Mouse (Mus musculus) common myeloid progenitor, adult 5-6 weeks (primary cell): ENCODE measurements around the gene Tmem30b. TPM values are rescaled to one million over a fixed set of nuclear protein-coding genes. Genes with fewer than 3 reads are reported as not detected.
A peak's percentile ranks its signal among the peaks of the same experiment; 100 is the strongest.
"Not testable (repeated sequence)": the region's sequence is repeated elsewhere in the genome, so short reads cannot be mapped to it uniquely, and the experiment has no call there.

Source experiments
- ATAC-seq: replicated peaks from 2 replicates; pipeline ENCODE4 v1.8.0; 2016; ENCODE audit warnings: low read depth, mild to moderate bottlenecking, moderate TSS enrichment, inconsistent platforms; ENCODE audit not compliant: poor library complexity, severe bottlenecking
- total RNA-seq: library from RNA; stranded (forward); fragments of 200-1000, 187-1606 nt; gene quantifications from 2 replicates; pipeline ENCODE4 v1.2.3, GENCODE M21; 2017

Tmem30b gene
- total RNA-seq, 1 experiment from 2014 or later = 0.46 TPM

DNA sequence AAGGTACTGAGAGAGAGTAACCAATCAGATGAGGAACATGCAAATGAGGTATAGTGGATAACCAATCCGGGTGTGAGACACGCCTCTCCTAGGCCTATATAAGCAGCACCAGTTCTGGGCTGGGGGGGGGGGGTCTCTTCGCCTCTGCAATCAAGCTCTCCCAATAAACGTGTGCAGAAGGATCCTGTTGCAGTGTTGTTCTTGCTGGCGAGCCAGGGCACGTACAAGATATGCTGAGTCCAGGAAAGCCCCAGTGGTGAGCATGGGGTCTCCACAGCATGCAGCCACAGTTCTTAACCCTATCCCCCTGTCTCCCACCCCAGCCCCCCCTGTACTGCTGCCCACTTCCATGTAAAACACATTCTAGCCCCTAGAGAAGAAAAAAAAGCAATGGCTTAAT lies 16.9 kb upstream of the Tmem30b start:
- ATAC-seq = not testable (repeated sequence)

DNA sequence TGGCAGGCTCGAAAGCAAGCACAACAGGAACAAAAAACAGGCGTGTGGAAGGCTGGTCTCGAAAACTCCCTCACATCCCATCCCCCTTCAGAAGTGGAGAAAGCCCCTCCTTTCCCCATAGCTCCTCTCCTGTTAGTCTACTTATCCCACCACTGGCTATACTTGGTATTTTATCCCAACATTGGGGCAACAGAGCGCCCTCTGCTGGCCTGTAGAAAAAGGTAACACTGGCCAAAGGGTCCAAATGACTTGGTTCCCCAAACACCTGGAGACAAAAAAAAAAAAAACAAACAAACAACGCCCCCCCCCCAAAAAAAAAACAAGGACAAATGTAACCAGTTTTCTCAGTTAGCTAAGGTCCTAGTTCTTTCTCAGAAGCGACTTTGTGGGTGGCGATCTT lies 13.9 kb upstream of the Tmem30b start:
- ATAC-seq = peak; percentile 60

DNA sequence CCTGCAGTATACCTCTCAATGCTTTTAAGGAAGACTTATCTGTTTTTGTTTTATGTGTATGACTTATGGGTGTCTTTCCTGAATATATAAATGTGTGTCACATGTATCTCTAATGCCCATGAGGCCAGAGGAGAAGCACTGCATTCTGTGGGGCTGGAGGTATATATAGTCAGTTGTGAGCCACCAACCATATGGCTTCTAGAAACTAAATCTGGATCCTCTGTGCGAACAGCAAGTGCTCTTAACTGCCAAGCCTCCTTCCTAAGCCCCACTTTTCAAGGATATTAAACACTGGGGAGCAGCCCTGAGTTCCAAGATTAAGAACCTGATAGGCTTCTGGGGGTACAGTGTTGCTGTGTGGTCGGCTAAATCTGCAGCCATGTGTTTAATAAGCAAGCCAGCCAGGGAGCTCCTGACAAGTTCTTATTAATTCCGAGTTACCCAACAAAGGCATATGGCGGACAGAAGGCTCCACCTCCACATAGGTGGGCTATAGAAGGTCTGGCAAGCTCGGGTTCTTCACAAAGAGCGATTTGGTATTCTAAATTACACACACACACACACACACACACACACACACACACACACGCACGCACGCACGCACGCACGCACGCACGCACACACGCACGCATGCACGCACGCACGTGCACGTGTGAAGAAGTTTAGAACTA lies 12.5 kb upstream of the Tmem30b start:
- ATAC-seq = no peak

DNA sequence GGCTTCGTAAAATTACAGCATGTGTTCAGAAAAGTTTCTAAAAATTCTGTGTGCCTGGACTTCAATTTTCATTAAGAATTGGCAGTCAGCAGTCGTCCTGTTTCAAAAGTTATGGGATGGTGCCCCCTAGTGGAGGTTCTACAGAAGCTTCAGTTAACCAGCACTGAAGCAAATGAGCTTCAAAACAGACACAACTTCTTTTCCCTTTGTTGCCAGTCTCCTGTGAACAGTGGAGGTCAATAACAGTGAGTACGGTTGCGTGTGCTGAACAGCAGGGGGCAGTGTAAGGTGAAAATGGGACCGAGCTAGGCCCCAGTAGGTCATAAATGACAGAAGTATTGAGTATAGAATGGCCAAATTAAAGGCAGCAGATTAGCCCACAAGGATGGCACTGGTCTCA lies 8.0 kb upstream of the Tmem30b start:
- peak; percentile 95 for ATAC-seq

DNA sequence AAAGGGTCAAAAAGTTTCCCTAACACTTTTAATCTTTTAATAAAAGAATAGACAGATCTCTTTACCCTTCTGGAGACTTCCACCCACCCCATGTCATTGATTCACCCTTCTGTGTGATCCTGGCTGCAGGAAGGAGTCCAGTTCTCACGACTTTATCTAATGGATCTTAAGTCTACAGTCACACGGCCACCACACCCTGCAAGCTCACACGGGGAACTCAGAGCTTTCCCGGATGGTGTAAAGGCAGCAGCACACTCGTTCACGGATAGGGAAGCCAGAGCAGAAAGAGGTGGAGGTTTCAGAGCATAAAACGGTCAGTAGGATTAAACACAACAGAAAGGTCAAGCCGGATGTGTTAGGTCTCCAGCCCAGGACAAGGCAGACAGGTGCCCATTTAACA lies 2.1 kb upstream of the Tmem30b start:
- no peak for ATAC-seq

DNA sequence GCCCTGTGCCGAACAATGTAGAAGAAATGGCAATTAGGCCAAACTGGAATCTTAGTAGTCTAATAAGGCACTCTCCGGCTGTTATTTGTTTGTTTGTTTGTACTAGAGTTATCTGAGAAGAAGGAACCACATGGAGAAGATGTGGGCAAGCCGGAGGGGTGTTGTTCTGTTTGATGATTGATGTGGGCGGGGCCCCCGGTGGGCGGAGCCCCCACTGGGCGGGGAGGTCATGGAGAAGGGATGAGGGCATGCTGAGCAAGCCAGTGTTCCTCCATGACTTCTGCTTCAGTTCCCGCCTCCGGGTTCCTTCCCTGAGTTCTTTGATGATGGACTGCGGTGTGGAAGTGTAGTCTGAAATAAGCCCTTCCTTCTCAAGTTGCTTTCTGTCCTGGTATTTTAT lies 1.5 kb upstream of the Tmem30b start:
- no peak for ATAC-seq

DNA sequence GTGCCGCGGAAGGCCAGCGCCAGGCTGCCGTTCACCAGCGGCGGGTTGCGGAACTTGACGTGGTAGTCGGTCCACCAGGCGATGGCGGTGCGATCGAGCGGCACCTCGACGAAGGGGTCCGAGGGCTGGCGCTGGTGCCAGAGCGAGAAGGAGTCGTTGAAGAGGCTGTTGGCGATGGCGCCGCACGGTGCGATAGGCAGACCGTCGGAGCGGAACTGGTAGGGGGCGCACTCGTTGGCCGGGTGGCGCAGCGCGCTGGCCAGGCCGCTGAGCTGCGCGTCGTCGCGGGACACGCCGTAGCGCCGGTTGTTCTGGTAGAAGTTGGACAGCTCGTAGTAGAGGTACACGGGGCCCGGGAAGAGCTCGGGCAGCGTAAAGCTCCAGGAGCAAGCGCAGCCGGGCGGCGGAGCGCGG lies 513 bp downstream of the Tmem30b start:
- ATAC-seq = peak; percentile 55

DNA sequence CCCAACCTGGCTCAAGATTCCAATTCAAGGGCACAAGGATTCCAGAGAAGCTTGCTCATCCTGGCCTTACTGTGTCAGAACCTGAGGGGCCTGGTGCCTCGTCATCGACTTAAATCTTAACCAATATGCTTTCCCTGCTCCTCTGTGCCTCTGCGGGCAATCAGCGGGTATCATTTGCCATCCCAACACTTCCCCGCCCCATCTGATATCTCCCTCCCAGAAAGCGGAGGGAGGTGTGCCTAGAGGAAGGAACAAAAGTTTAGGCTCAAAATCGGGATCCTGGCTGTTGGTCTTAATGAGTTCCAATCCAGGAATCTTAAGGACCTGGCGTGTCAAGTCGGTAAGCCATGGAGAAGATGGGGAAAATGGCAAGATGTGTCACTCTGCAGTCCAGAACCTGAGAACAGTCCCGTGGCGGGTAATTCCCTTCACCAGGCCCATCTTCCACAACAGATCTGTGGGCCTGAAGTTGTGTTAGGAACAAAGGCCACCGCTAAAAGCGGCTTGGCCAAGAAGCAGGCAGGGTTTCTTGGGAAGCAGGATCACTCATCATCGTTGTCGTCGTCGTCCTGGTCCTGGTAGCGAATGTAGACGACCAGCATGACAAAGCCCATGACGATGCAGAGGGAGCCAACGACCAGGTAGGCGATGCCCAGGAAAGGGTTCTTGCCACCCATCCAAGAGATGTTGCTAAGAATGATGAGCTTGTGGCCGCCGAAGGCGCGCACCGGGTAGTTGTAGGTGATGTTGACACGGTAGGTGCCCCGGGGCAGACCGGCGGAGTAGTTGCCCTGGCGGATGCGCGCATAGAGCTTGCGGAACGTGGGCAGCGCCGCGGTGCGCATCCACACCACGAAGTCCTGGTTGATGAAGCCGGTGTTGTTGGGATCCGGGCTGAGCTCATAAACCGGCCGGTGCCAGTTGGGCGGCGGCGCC lies 1.2 kb downstream of the Tmem30b start:
- peak; percentile 27; the same call in 1 of the 2 replicates for ATAC-seq

DNA sequence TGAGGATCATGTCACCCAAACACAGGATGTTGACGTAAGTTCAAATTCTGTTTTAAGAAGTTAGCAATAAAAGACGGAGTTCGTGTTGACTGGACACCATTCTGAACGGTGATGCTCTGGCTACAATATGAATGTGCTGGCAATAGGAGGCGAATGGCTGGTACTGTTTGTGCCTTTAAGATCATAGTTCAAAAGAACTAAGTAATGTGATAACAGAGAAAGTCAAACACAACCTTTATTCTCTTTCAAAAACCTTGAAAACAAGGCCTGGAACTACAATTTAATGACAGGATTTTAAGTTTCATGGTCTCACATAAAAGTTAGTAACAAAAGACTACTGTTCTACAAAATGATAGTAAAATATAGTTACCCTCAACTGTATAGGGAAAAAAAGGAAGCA lies 3.0 kb downstream of the Tmem30b start:
- ATAC-seq = no peak

DNA sequence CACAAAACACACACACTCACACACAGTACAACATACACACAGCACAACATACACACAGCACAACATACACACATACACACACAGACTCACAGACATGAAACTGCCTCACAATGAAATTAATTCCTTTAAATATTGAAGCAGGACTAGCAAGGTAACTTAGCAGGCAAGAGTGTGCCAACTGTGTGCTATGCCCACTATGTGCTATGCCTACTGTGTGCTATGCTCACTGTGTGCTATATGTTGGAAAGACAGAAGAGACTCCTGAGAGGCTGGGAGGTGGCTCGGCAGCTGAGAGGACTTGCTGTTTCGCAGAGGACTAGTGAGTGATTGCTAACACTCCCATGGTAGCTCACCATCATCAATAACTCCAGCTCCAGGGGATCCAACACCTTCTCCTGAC lies 5.8 kb downstream of the Tmem30b start:
- ATAC-seq = no peak

DNA sequence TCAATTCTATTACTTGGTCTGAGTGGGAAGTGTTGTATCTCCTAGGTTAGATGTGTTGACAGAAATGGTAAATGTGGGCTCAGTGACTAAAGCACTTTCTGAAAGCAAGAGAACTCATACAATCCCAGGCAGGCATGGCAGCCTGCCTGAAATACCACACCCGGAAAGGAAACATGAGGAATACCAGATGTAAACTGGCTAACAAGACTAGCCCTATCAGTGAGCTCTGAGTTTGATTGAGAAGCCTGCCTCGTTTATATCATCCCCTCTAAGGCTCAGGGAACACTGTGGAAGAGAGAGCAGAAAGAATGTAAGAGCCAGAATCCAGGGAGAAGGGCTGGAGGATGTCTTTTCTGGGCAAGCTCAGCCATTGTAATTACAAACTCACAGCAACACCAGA lies 7.0 kb downstream of the Tmem30b start:
- ATAC-seq = no peak

DNA sequence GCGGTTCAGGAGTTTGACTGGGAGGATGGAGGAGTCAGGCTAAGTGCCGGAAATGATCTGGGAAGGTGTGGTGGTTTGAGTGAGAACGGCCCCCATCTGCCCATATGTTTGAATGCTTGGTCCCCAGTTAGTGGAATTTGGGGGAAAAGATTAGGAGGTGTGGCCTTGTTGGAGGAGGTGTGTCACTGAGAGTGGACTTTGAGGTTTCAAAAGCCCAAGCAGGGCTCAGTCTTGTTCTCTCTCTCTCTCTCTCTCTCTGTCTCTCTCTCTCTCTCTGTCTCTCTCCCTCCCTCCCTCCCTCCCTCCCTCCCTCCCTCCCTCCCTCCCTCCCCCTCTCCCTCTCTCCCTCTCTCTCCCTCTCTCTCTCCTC lies 8.1 kb downstream of the Tmem30b start:
- not testable (repeated sequence) for ATAC-seq

DNA sequence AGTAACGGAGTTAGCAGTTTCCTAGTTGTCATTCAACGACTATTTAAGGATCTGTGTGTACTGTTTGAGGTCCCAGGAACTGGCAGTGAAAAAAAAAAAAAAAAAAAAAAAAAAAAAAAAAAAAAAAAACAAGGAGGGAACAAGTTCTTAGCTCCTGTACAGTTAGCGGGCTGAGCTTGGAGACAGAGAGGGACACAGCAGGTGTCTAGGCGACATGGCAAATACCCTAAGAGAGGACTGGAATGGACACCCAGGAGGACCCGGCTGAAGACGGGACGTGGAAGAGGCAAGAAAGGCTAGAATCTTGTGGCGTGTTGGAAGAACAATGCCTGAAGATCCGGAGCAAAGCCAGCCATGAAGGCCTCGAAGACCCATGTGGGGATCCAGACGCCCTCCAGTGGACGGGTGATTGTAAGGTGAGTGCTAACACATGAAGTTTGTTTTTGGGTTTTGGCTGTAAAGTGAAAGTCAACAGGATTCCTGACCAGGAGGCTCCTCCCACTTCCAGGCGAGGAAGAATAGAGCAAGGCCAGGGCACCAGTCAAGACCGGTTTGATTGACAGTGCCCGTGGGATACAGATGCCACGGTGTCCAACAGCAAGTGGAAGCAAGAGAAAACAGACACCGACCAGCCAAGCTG lies 8.6 kb downstream of the Tmem30b start:
- ATAC-seq = peak; percentile 80

DNA sequence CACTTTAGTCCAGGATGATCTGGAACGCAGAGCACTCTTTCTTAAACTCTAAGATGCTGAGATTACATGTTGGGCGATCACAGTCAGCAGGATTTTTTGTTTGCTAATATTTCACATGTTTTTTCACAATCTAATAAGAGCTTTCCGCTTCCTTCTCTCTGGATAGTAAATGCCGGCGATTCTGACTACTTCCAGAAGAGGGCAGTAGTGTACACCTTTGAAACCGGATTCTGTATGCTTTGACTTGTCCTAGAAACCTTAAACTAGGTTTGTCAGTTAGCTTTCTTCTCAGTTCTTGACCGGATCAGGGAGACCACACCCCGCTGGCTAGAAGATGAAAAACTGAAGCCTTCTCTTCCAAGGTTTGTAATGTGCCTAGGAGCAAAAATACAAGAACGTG lies 11.6 kb downstream of the Tmem30b start:
- ATAC-seq = peak; percentile 80

DNA sequence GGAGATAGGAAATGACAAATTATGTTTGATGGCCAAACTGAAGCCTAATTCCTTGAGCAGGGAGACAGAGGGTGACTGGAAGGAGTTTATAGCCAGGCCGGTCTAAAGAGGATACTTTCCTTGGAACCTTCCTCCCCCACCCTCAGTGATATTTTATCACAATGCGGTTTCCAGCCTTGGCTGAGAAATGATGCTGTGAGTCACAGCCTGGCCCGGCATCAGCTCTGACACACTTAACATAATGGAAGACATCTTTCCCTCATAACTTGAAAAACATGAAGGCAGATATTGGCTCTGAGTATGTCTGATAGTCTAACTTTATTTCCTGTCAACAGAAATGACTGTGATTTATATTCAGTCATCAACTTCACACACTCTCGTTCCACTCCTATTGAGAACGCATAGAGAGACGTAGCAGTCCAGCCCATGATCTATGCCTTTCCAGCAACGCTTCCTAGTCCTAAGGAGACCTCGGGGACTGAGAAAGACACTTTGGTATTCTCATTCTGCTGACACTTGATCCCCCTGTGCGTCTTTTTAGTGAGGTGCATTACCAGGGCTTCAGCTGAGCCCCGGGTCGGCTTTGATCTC lies 14.2 kb downstream of the Tmem30b start:
- no peak for ATAC-seq

DNA sequence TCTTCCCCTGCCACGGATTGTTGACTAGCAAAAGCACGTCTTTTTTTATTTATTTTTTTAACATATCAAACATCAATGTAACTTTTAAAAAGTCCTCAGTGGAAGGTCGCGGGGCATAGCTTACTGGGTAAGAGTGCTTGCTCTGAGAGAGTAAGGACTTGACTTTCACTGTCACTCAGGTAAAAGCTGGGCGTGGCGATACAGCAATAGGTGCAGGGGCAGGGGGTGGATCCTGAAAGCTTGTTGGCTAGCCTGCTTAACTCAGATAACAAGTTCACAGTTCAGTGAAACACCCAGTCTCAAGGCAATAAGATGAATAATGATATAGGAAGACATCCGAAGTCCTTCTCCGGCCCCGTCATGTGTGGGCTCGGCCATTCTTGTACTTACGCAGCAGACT lies 16.6 kb downstream of the Tmem30b start:
- ATAC-seq = no peak

DNA sequence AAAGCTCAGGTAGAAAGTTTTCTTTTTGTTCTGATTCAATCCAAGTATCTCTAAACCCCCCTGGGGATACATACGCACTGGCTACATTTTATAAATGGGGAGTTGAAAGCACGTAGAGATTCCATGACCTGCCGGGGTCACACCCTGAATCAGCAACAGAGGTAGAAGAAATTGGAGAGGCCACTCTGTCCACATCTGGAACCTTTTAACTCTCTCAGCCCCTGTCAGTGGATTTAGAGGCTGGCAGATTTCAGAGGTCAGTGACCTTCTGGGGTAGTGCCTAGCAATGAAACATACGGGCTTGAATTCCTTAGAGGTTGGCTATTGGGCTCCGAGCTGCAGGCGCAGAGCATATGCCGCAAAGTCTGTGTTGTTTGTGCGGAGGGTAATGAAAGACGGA lies 17.1 kb downstream of the Tmem30b start:
- ATAC-seq = no peak

DNA sequence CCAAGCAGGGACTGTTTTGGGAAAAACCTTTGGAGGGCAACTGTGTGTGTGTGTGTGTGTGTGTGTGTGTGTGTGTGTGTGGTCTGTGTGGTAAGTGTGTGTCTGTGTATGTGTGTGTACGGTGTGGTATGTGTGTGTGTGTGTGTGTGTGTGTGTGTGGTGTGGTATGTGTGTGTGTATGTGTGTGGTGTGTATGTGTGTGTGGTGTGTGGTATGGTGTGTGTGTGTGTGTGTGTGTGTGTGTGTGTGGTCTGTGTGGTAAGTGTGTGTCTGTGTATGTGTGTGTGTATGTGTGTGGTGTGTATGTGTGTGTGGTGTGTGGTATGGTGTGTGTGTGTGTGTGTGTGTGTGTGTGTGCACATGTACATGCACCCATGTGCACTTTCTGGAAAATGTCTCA lies 18.1 kb downstream of the Tmem30b start:
- ATAC-seq = not testable (repeated sequence)

DNA sequence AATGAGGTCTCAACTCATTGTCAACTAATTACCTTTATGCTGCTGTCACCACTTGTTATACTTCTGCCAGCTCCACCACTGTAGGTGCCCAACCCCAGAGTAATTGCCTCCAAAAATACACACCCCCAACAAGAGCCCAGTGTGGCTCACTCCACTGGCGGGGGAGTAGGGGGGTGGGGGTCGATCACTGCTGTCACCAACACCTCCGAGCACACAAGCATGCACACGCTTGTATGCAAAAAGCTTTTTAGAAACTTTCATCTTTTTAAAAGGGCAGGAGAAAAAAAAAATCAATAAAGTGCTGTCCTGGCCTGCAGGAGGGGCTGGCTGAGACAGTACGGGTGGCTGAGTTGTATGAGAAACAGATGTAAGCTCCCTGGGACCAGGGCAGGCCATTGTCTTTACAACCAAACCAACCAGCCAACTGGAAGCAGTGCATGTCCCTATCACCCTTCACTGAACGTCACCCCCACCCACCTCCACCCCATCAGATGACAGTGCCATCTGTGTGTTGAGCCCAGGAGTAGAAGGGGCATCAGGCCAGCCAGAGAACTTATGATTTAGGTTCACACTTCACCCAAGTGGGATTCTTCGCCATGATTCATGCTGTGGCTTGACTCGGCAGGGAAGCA lies 20.8 kb downstream of the Tmem30b start:
- ATAC-seq = no peak

DNA sequence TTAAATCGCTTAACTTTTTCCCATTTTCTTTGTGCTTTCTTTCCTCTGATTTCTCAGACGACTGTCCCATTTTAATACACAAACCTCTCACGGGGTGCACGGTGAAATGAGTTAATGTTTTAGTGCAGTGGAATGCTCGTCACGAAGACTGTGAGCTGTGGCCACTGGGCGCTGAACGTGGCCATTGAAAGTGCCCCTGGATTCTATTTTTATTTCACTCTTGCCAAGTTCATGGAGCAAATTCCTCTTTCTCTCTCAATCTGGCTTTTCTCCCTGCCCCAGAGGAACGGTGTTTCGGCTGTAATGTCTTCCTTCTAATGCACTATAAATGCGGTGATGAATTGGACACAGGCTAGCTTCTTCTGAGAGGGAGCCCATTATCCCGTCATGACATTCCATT lies 23.1 kb downstream of the Tmem30b start:
- no peak for ATAC-seq
